Mouse (Mus musculus): ENCODE data around the gene Fmnl2. TPM values are rescaled to one million over a fixed set of nuclear protein-coding genes. Genes with fewer than 3 reads are reported as not detected.

The Fmnl2 gene
- polyA plus RNA-seq, 1 experiment, result 2.3 TPM

DNA sequence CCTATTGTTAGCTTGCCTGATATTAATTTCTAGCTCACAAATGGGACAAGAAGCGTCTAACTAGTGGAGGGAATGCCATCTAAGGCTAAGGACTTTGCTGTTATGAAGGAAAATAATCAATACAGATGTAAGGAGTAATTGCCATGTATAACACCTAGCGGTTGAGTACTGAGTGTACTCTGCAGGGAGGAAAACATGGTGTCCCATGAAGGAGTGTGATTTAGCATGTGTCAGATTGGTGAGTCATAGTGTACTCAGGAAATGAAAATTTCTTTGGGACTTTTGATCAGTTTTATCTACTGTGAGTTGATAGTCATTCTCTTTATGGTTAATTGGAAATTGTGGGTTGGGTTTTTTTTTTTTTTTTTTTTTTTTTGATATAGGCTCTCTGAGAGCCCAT lies 34.1 kb downstream of the Fmnl2 start:
- H3K4me3 ChIP-seq (ENCODE audit: extremely low read depth, insufficient read depth, insufficient read length), result no peak overlapping the region
- no peaks in the 10 kb centered on the region for H3K4me1 ChIP-seq (ENCODE audit: control insufficient read depth, insufficient read depth, insufficient read length)
- no peak for DNase-seq (ENCODE audit: low read depth in 1 of 2, low spot score in 2 of 2)
- no peaks in the 10 kb centered on the region for H3K27me3 ChIP-seq (ENCODE audit: control insufficient read depth, insufficient read depth, low read length)
- TF ChIP-seq POLR2A (IDR thresholded peaks at IDR 0.05; ENCODE audit: low read depth, low read length) (no peak), CTCF (IDR thresholded peaks at IDR 0.05; ENCODE audit: extremely low read depth, insufficient read depth, insufficient read length, insufficient replicate concordance) (no peak)
- no peaks in the 10 kb centered on the region for H3K36me3 ChIP-seq (ENCODE audit: control insufficient read depth, insufficient read depth, low read length)
- no peak overlapping the region for H3K27ac ChIP-seq (ENCODE audit: insufficient read depth, low read length)
- WGBS, result 90% methylated on average over 2 of the region's 2 CpGs

GRCm38 (mm10) chr2:52894983-52895621 lies 37.4 kb downstream of the Fmnl2 start:
- TF ChIP-seq POLR2A (IDR thresholded peaks at IDR 0.05; ENCODE audit: low read depth, low read length), result no peak
- TF ChIP-seq CTCF (IDR thresholded peaks at IDR 0.05; ENCODE audit: extremely low read depth, insufficient read depth, insufficient read length, insufficient replicate concordance), result no peak
- 52% methylated on average over 6 of the region's 6 CpGs for WGBS
- no peak overlapping the region; the same call in 1 of the 2 replicates for H3K27ac ChIP-seq (ENCODE audit: insufficient read depth, low read length)

DNA sequence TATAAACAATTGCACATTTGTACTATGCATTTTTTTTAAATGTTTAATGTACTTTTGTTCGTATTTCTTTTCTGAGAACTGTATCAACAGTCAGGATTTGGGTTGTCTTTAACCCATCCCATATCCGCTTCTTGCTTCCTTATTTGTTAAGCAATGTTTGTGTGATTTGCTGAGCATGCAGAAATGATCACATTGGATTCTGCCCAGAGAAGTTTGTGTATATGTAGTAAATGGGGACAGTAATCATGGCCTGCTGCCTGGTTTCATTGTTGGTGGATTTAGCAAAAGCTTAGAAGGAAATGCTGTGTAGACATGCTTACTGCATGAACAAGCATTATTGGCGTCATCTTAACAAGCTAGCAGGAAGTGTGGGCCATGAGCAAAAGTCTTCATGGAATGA lies 39.3 kb downstream of the Fmnl2 start:
- 66% methylated on average over 3 of the region's 3 CpGs for WGBS
- TF ChIP-seq CTCF (IDR thresholded peaks at IDR 0.05; ENCODE audit: extremely low read depth, insufficient read depth, insufficient read length, insufficient replicate concordance) (no peak), POLR2A (IDR thresholded peaks at IDR 0.05; ENCODE audit: low read depth, low read length) (no peak)
- DNase-seq (ENCODE audit: low read depth in 1 of 2, low spot score in 2 of 2), result no peak
- H3K36me3 ChIP-seq (ENCODE audit: control insufficient read depth, insufficient read depth, low read length), result no peaks in the 10 kb centered on the region
- H3K27me3 ChIP-seq (ENCODE audit: control insufficient read depth, insufficient read depth, low read length), result no peaks in the 10 kb centered on the region
- no peaks in the 10 kb centered on the region for H3K4me1 ChIP-seq (ENCODE audit: control insufficient read depth, insufficient read depth, insufficient read length)
- H3K27ac ChIP-seq (ENCODE audit: insufficient read depth, low read length), result no peak overlapping the region
- no peak overlapping the region for H3K4me3 ChIP-seq (ENCODE audit: extremely low read depth, insufficient read depth, insufficient read length)

More at GRCm38 (mm10) chr2:52894983-52895621, 37.4 kb downstream of the Fmnl2 start:
- Histone ChIP-seq H3K27me3 (ENCODE audit: control insufficient read depth, insufficient read depth, low read length) (no peaks in the 10 kb centered on the region), H3K4me1 (ENCODE audit: control insufficient read depth, insufficient read depth, insufficient read length) (no peaks in the 10 kb centered on the region), H3K36me3 (ENCODE audit: control insufficient read depth, insufficient read depth, low read length) (no peaks in the 10 kb centered on the region), H3K4me3 (ENCODE audit: extremely low read depth, insufficient read depth, insufficient read length) (no peak overlapping the region)
- DNase-seq (ENCODE audit: low read depth in 1 of 2, low spot score in 2 of 2), result no peak

DNA sequence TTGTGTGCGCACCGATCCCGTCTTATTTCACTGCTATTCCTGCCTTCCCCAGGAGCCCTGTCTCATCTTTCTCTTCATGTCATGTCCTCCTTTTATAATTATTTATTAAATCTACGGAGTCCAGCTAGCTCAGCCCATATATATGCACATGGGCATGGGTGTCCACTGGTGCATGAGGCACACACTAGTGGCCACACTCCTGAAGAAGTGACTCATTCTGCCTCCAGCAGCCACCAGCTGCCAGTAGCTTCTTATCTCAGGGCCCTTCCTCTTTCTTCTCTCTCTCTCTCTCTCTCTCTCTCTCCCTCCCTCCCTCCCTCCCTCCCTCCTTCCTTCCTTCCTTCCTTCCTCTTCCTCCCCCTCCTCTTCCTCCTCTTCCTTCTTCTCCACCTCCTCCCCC lies 43.1 kb downstream of the Fmnl2 start:
- 96% methylated on average over 4 of the region's 4 CpGs for WGBS
- Histone ChIP-seq H3K4me1 (ENCODE audit: control insufficient read depth, insufficient read depth, insufficient read length) (no peaks in the 10 kb centered on the region), H3K36me3 (ENCODE audit: control insufficient read depth, insufficient read depth, low read length) (no peaks in the 10 kb centered on the region), H3K27ac (ENCODE audit: insufficient read depth, low read length) (no peak overlapping the region), H3K27me3 (ENCODE audit: control insufficient read depth, insufficient read depth, low read length) (no peaks in the 10 kb centered on the region), H3K4me3 (ENCODE audit: extremely low read depth, insufficient read depth, insufficient read length) (no peak overlapping the region)
- no peak for DNase-seq (ENCODE audit: low read depth in 1 of 2, low spot score in 2 of 2)
- TF ChIP-seq POLR2A (IDR thresholded peaks at IDR 0.05; ENCODE audit: low read depth, low read length) (no peak), CTCF (IDR thresholded peaks at IDR 0.05; ENCODE audit: extremely low read depth, insufficient read depth, insufficient read length, insufficient replicate concordance) (no peak)

GRCm38 (mm10) chr2:52901300-52902013 lies 43.8 kb downstream of the Fmnl2 start:
- Histone ChIP-seq H3K27ac (ENCODE audit: insufficient read depth, low read length) (no peak overlapping the region), H3K4me3 (ENCODE audit: extremely low read depth, insufficient read depth, insufficient read length) (no peak overlapping the region), H3K4me1 (ENCODE audit: control insufficient read depth, insufficient read depth, insufficient read length) (no peaks in the 10 kb centered on the region), H3K36me3 (ENCODE audit: control insufficient read depth, insufficient read depth, low read length) (no peaks in the 10 kb centered on the region), H3K27me3 (ENCODE audit: control insufficient read depth, insufficient read depth, low read length) (no peaks in the 10 kb centered on the region)
- TF ChIP-seq POLR2A (IDR thresholded peaks at IDR 0.05; ENCODE audit: low read depth, low read length) (no peak), CTCF (IDR thresholded peaks at IDR 0.05; ENCODE audit: extremely low read depth, insufficient read depth, insufficient read length, insufficient replicate concordance) (no peak)
- no peak for DNase-seq (ENCODE audit: low read depth in 1 of 2, low spot score in 2 of 2)
- 49% methylated on average over 6 of the region's 6 CpGs for WGBS

GRCm38 (mm10) chr2:52902456-52902855 lies 44.8 kb downstream of the Fmnl2 start:
- DNase-seq (ENCODE audit: low read depth in 1 of 2, low spot score in 2 of 2), result no peak
- no peaks in the 10 kb centered on the region for H3K4me1 ChIP-seq (ENCODE audit: control insufficient read depth, insufficient read depth, insufficient read length)
- no peaks in the 10 kb centered on the region for H3K36me3 ChIP-seq (ENCODE audit: control insufficient read depth, insufficient read depth, low read length)
- no peak overlapping the region for H3K27ac ChIP-seq (ENCODE audit: insufficient read depth, low read length)
- H3K4me3 ChIP-seq (ENCODE audit: extremely low read depth, insufficient read depth, insufficient read length), result no peak overlapping the region
- whole genome bisulfite sequencing, result 95% methylated on average over 3 of the region's 3 CpGs
- H3K27me3 ChIP-seq (ENCODE audit: control insufficient read depth, insufficient read depth, low read length), result no peaks in the 10 kb centered on the region
- no peak for TF ChIP-seq CTCF (IDR thresholded peaks at IDR 0.05; ENCODE audit: extremely low read depth, insufficient read depth, insufficient read length, insufficient replicate concordance)
- no peak for TF ChIP-seq POLR2A (IDR thresholded peaks at IDR 0.05; ENCODE audit: low read depth, low read length)
